Mouse (Mus musculus) cortical plate, adult 2 months (tissue): Measurements from ENCODE around the gene Spata32. TPM values are rescaled to one million over a fixed set of nuclear protein-coding genes. Genes with fewer than 3 reads are reported as not detected.

Experiments
- H3K27ac ChIP-seq: fragments of 200-500 bp; 2 replicates; pipeline ENCODE4 v1.5.1; 2012; ENCODE audit warnings: low read length, control low read depth, inconsistent platforms; ENCODE audit not compliant: insufficient read depth
- H3K4me1 ChIP-seq: fragments of 200-500 bp; 2 replicates; pipeline ENCODE4 v1.6.1; 2011; ENCODE audit warnings: low read length; ENCODE audit not compliant: control insufficient read depth, insufficient read depth
- H3K4me3 ChIP-seq: fragments of 200-500 bp; 2 replicates; pipeline ENCODE4 v1.5.1; 2011; ENCODE audit warnings: mild to moderate bottlenecking, low read length, control low read depth; ENCODE audit not compliant: insufficient read depth
- CTCF ChIP-seq: fragments of 200-500 bp; IDR thresholded peaks from 2 replicates; pipeline ENCODE4 v1.5.1; 2011; ENCODE audit warnings: mild to moderate bottlenecking, control low read depth, low read length; ENCODE audit not compliant: insufficient read depth; ENCODE audit errors: extremely low read depth
- POLR2A ChIP-seq: fragments of 200-500 bp; IDR thresholded peaks from 2 replicates; pipeline ENCODE4 v1.6.1; 2011; ENCODE audit warnings: mild to moderate bottlenecking, low read length, control low read depth; ENCODE audit not compliant: insufficient read depth; ENCODE audit errors: extremely low read depth
- polyA plus RNA-seq: library from polyadenylated mRNA; depleted of rRNA; stranded (reverse); fragments of >200 nt; gene quantifications from 2 replicates; pipeline ENCODE4 v1.2.3, GENCODE M21; 2012; rRNA removed

The Spata32 gene
- 2.5 and 2.9 TPM in 2 replicates for polyA plus RNA-seq

GRCm38 (mm10) chr11:103217790-103218516, at the start of gene Spata32:
Gene Spata32, minus strand, starts transcription at chr11:103218432.
- H3K27ac ChIP-seq, result peak within 1 kb of the TSS; percentile 24

GRCm38 (mm10) chr11:103267346-103268219, 49.4 kb upstream of the Spata32 start, which contains the start of gene Map3k14:
Gene Map3k14, minus strand, starts transcription at chr11:103267472.
- peak within 1 kb of the TSS; percentile 14; the same call in 1 of the 2 replicates for H3K27ac ChIP-seq
- TF ChIP-seq POLR2A, result peak; percentile 68; the same call in 1 of the 2 replicates
- TF ChIP-seq CTCF, result no peak
- H3K4me1 ChIP-seq, result 0 out of 2 replicates have a peak, but pooled peaks cover 3% of the 10 kb centered on the region
- H3K4me3 ChIP-seq, result peak within 1 kb of the TSS; percentile 93

More at GRCm38 (mm10) chr11:103217790-103218516, at the start of gene Spata32:
- TF ChIP-seq CTCF (no peak), POLR2A (no peak)
- H3K4me1 ChIP-seq, result no peaks in the 10 kb centered on the region; the same call in 1 of the 2 replicates
- peak within 1 kb of the TSS; percentile 57 for H3K4me3 ChIP-seq

GRCm38 (mm10) chr11:103266729-103267345, 48.6 kb upstream of the Spata32 start:
- TF ChIP-seq POLR2A, result no peak
- TF ChIP-seq CTCF, result no peak
- Histone ChIP-seq H3K4me1 (peaks cover 5% of the 10 kb centered on the region; the same call in 1 of the 2 replicates), H3K27ac (peak overlapping the region; percentile 14; the same call in 1 of the 2 replicates), H3K4me3 (peak overlapping the region; percentile 93)

- Histone ChIP-seq H3K4me3 (no peak overlapping the region; the same call in 1 of the 2 replicates), H3K27ac (no peak overlapping the region), H3K4me1 (peaks cover 5% of the 10 kb centered on the region; the same call in 1 of the 2 replicates)
- TF ChIP-seq POLR2A, result no peak
- TF ChIP-seq CTCF, result no peak
These were observed 47.6 kb upstream of the Spata32 start for GRCm38 (mm10) chr11:103265856-103266255.

GRCm38 (mm10) chr11:103265211-103265610, 47.0 kb upstream of the Spata32 start:
- no peak for TF ChIP-seq CTCF
- no peak for TF ChIP-seq POLR2A
- no peak overlapping the region for H3K27ac ChIP-seq
- H3K4me3 ChIP-seq, result no peak overlapping the region
- H3K4me1 ChIP-seq, result peaks cover 5% of the 10 kb centered on the region; the same call in 1 of the 2 replicates

GRCm38 (mm10) chr11:103264427-103265005, 46.3 kb upstream of the Spata32 start:
- Histone ChIP-seq H3K4me3 (no peak overlapping the region), H3K27ac (no peak overlapping the region), H3K4me1 (peaks cover 5% of the 10 kb centered on the region; the same call in 1 of the 2 replicates)
- no peak for TF ChIP-seq POLR2A
- no peak for TF ChIP-seq CTCF

- peaks cover 5% of the 10 kb centered on the region; the same call in 1 of the 2 replicates for H3K4me1 ChIP-seq
- TF ChIP-seq CTCF (no peak), POLR2A (no peak)
- no peak overlapping the region for H3K4me3 ChIP-seq
- H3K27ac ChIP-seq, result no peak overlapping the region
These were observed 45.3 kb upstream of the Spata32 start for GRCm38 (mm10) chr11:103263551-103263950.

GRCm38 (mm10) chr11:103262412-103263267, 44.4 kb upstream of the Spata32 start:
- Histone ChIP-seq H3K4me3 (no peak overlapping the region), H3K4me1 (peaks cover 5% of the 10 kb centered on the region; the same call in 1 of the 2 replicates), H3K27ac (no peak overlapping the region)
- no peak for TF ChIP-seq POLR2A
- TF ChIP-seq CTCF, result no peak
